Mouse (Mus musculus): ENCODE data around the gene Mdm1. TPM values are rescaled to one million over a fixed set of nuclear protein-coding genes. Genes with fewer than 3 reads are reported as not detected.

The Mdm1 gene
- 6.5 and 7.3 TPM in 2 replicates for polyA plus RNA-seq (2011; ENCODE audit: insufficient read length, low read depth, missing spikeins)

DNA sequence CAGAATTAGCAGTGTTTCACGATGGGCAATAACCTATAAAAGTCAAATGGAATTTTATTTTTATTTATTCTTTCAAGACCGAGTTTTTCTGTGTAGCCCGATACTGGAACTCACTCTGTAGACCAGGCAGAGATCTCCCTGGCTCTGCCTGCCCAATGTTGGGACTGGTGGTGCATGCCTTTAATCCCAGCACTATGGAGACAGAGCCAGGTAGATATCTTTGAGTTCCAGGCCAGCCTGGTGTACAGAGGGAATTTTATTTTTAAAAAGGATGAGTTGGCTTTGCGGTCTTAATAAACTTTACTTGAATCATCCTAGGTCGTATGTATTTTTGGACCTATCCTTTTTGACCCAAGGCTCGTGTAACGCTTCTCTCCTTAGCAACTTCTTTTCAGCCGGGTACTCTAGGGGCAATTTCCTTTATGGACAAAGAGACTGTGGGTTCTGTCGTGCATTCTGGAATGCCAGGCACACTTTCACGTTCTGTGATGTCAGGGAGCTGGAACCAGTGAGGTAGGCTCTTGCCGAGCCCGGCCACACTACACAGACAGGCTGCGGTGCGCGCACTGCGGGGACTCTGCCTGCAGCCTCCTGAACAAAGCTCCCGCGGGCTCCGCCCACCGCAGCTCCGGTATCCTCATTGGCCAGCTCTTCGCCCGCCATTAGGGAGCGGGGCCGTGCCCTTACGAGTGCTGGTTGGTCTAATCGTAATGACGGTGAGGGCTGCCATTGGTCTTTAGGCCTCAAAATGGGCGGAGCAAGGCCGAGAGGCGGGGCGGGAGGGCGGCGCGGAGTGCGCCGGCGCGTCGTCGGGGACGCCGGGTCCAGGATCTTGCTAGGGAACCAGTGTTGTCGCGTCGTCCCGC lies at the start of gene Mdm1:
Mdm1 (plus strand) TSS at position 794 of the 866 bp plus-strand sequence.
- H3K4me3 ChIP-seq (ENCODE audit: insufficient read depth, low read length) = peak within 1 kb of the TSS; percentile 57
- TF ChIP-seq POLR2A (IDR thresholded peaks at IDR 0.05; ENCODE audit: low read depth, low read length) = peak; percentile 90
- TF ChIP-seq CTCF (IDR thresholded peaks at IDR 0.05; ENCODE audit: borderline replicate concordance, insufficient read depth, low read length) = no peak

DNA sequence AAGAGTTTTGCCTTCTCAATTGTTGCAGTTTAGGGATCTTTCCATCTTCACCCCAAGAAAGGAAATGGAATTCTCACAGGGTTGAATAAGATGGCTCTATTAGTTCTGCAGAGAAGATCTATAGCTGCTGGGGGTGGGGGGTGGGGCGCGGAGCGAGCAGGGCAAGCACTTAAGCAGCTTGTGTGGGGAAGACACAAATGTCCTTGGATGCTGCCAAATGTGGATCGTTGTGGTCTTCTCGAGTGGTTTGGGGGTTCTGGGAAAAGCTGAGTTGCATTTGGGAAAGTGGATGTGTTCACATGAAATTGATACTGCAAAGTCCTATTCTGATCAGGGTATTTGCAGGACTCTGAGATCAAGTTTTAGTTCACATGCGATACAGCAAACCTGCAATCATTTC lies 48.9 kb upstream of the Mdm1 start:
- H3K27ac ChIP-seq (ENCODE audit: insufficient read depth, low read length) = no peak overlapping the region
- no peaks in the 10 kb centered on the region for H3K4me1 ChIP-seq (ENCODE audit: control insufficient read depth, insufficient read depth, low read length)
- H3K4me3 ChIP-seq (ENCODE audit: insufficient read depth, low read length) = no peak overlapping the region
- no peak for TF ChIP-seq CTCF (IDR thresholded peaks at IDR 0.05; ENCODE audit: borderline replicate concordance, insufficient read depth, low read length)

More for the DNA sequence above, at the start of gene Mdm1:
- peaks cover 6% of the 10 kb centered on the region for H3K4me1 ChIP-seq (ENCODE audit: control insufficient read depth, insufficient read depth, low read length)
- no peak within 1 kb of the TSS for H3K27ac ChIP-seq (ENCODE audit: insufficient read depth, low read length)

DNA sequence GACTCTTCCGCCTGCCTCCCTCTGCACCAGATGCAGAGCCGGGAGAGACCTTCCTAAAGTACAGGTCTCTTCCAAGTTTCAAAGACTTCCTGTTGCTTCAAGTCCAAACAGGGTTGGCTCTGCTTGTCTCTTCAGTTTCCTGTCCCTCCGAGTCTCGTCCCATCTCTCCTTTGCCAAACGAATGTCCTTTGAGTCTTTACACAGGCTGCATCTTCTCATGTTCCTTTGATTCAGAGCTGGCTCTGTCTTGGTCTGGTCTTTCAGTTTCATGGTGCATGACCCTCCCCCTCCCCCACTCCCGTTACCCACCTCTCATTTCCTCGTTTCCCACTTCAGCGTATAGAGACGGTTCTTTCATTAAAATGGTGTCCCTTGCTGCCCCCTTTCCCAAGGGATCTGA lies 47.9 kb upstream of the Mdm1 start:
- no peak overlapping the region for H3K27ac ChIP-seq (ENCODE audit: insufficient read depth, low read length)
- TF ChIP-seq CTCF (IDR thresholded peaks at IDR 0.05; ENCODE audit: borderline replicate concordance, insufficient read depth, low read length) = no peak
- TF ChIP-seq POLR2A (IDR thresholded peaks at IDR 0.05; ENCODE audit: low read depth, low read length) = no peak
- H3K4me1 ChIP-seq (ENCODE audit: control insufficient read depth, insufficient read depth, low read length) = no peaks in the 10 kb centered on the region
- no peak overlapping the region for H3K4me3 ChIP-seq (ENCODE audit: insufficient read depth, low read length)

DNA sequence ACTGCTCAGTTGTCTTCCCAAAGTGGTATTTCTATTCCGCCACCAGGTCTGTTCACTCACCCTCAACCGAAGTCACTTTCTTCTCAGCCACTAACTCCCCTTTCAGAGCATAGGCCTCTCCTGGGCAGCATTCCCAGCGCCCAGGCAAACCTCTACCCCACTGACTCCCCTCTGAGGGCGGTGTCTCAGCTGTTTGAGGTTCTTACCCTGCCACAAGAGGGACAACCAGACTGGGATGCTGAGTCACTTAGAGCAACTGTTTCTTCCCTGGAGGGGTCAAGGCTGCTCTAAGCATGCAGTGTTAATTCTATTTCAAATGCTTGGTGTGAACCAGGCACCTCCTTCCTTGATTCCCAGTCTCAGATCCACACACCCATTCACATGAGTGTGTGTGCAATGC lies 46.8 kb upstream of the Mdm1 start:
- TF ChIP-seq POLR2A (IDR thresholded peaks at IDR 0.05; ENCODE audit: low read depth, low read length) (no peak), CTCF (IDR thresholded peaks at IDR 0.05; ENCODE audit: borderline replicate concordance, insufficient read depth, low read length) (no peak)
- no peaks in the 10 kb centered on the region for H3K4me1 ChIP-seq (ENCODE audit: control insufficient read depth, insufficient read depth, low read length)

DNA sequence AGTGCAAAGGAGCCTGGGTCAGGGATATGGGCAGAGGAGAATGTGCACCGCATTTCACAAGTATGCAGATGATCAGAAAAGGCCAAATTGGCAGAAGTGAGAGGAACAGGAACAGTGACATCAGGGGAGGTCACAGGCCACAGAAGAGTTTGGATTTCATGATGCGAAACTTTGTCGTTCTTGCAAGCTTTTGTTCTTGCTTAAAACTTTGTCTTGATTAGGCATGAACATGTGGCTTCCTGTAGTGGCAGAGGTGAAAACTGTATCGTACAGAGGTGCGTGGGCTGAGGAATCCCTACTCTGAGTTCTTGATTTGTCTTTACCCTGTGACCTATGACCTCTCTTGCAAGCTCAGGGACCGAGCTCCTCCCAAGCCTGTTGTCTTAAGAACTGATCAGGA lies 45.4 kb upstream of the Mdm1 start:
- no peaks in the 10 kb centered on the region for H3K4me1 ChIP-seq (ENCODE audit: control insufficient read depth, insufficient read depth, low read length)
- H3K4me3 ChIP-seq (ENCODE audit: insufficient read depth, low read length) = no peak overlapping the region
- TF ChIP-seq POLR2A (IDR thresholded peaks at IDR 0.05; ENCODE audit: low read depth, low read length) (no peak), CTCF (IDR thresholded peaks at IDR 0.05; ENCODE audit: borderline replicate concordance, insufficient read depth, low read length) (no peak)
- H3K27ac ChIP-seq (ENCODE audit: insufficient read depth, low read length) = no peak overlapping the region

More for the DNA sequence above, 46.8 kb upstream of the Mdm1 start:
- H3K4me3 ChIP-seq (ENCODE audit: insufficient read depth, low read length) = no peak overlapping the region
- H3K27ac ChIP-seq (ENCODE audit: insufficient read depth, low read length) = no peak overlapping the region

DNA sequence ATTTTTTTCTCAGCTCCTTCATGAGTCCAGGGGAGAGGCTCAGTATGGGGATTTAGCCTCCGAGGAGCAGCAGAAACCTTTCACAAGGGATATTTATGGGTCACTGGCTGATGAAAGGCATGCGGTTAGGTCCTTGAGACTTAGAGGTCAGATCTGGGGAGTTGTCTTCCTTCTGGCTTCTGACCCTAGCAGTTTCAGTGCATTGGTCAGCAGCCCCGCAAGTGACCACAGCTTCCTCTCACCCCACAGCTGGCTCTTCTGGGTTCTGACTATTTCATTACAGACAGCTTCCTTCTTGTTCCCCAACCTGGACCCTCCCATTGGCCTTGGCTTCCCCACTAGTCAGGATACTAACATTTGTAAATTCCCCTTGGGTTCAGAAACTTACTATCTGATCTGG lies 43.7 kb upstream of the Mdm1 start:
- TF ChIP-seq POLR2A (IDR thresholded peaks at IDR 0.05; ENCODE audit: low read depth, low read length) (no peak), CTCF (IDR thresholded peaks at IDR 0.05; ENCODE audit: borderline replicate concordance, insufficient read depth, low read length) (no peak)
- no peak overlapping the region for H3K4me3 ChIP-seq (ENCODE audit: insufficient read depth, low read length)

DNA sequence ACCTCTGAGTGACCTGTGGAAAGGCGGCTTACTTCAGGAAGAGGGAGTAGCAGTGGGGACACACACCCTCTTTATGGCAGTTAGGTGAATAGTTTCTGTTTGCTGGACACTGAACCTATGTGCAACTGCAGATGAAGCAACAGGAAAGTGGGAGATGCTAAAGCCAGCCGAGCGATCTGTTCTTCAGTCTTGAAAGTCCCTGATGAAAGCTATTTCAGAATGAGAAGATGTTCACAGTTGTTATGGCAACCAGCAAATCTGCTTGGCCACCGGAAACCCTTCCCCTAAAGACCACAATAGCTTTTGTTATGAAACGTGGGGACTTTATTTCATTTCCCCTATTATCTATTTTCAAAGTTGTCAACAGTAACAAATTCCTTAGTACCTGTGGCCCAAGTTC lies 41.0 kb upstream of the Mdm1 start:
- Histone ChIP-seq H3K27ac (ENCODE audit: insufficient read depth, low read length) (no peak overlapping the region), H3K4me1 (ENCODE audit: control insufficient read depth, insufficient read depth, low read length) (no peaks in the 10 kb centered on the region), H3K4me3 (ENCODE audit: insufficient read depth, low read length) (no peak overlapping the region)
- no peak for TF ChIP-seq CTCF (IDR thresholded peaks at IDR 0.05; ENCODE audit: borderline replicate concordance, insufficient read depth, low read length)
- TF ChIP-seq POLR2A (IDR thresholded peaks at IDR 0.05; ENCODE audit: low read depth, low read length) = no peak

More for the DNA sequence above, 43.7 kb upstream of the Mdm1 start:
- Histone ChIP-seq H3K27ac (ENCODE audit: insufficient read depth, low read length) (no peak overlapping the region), H3K4me1 (ENCODE audit: control insufficient read depth, insufficient read depth, low read length) (no peaks in the 10 kb centered on the region)

DNA sequence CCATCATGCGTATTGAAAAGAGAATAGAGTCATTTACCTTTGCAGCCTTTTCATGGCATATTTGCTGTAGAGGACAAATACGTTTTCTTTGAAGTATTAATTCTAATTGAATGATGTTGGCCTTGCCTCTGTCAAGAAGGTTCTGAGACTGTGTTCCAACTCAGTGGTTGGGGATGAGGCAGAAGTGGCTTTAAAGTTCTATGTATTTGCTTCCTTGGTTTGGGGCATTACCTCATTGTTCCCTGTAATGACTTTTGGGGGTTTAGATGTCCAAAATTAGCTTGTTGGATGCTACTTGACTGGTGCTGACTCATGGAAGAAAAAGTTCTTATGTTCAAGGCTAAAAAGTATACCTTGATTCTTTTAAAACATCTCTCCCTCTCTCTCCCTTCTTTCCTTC lies 40.6 kb upstream of the Mdm1 start:
- Histone ChIP-seq H3K4me1 (ENCODE audit: control insufficient read depth, insufficient read depth, low read length) (no peaks in the 10 kb centered on the region), H3K27ac (ENCODE audit: insufficient read depth, low read length) (no peak overlapping the region), H3K4me3 (ENCODE audit: insufficient read depth, low read length) (no peak overlapping the region)
- TF ChIP-seq POLR2A (IDR thresholded peaks at IDR 0.05; ENCODE audit: low read depth, low read length) = no peak
- no peak for TF ChIP-seq CTCF (IDR thresholded peaks at IDR 0.05; ENCODE audit: borderline replicate concordance, insufficient read depth, low read length)

DNA sequence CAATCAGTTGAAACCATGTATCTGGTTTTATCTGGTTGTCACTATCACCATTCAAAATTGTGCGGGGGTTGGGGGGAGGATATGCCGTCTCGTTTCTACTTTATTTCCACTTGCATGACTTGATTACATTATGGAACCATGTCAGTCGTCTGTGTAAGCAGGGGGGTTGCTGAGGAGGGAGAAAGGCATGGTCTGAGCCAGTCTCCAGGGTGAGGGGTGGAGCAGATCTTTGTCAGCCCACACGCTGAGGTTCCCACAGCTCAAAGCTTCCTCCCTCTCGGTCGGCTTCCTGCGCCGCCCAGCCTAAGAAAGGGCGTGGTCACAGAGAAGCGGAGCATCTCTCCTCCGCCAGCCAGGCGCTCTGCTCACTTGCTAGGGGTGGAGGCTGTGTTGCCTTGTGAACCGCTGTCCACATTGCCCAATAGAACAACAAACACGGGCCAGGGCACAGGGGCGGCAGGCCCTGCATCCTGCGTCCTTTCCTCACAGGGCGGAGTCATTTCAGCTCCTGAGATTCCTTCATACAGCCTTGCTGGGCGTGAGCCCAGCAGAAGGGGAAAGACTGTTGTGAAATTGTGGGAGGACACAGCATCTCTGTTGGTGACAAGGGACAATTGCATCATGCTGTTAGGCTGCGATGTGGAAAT lies 38.5 kb upstream of the Mdm1 start:
- TF ChIP-seq CTCF (IDR thresholded peaks at IDR 0.05; ENCODE audit: borderline replicate concordance, insufficient read depth, low read length) (no peak), POLR2A (IDR thresholded peaks at IDR 0.05; ENCODE audit: low read depth, low read length) (peak; percentile 81)
- no peak overlapping the region; the same call in 1 of the 2 replicates for H3K27ac ChIP-seq (ENCODE audit: insufficient read depth, low read length)
- H3K4me1 ChIP-seq (ENCODE audit: control insufficient read depth, insufficient read depth, low read length) = no peaks in the 10 kb centered on the region
- H3K4me3 ChIP-seq (ENCODE audit: insufficient read depth, low read length) = peak overlapping the region; percentile 11; the same call in 1 of the 2 replicates

DNA sequence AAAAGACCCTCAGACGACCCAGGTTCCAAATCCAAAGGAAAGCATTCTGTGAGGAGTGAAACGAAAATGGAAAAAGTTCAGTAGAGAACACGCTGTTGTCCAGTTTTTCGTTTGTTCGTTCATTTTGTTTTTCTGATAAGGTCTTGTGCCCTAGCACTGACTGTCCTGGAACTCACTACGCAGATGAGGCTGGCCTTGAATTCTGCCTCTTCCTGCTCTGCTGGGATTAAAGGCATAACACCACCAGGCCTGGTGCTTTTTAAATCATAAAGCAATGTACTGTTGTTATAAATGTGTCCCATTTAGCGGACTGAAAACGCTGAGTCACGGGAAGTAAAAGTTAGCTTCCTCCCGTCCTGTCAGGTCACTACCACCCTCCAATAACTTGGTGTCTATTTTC lies 37.7 kb upstream of the Mdm1 start:
- Histone ChIP-seq H3K27ac (ENCODE audit: insufficient read depth, low read length) (no peak overlapping the region), H3K4me3 (ENCODE audit: insufficient read depth, low read length) (no peak overlapping the region), H3K4me1 (ENCODE audit: control insufficient read depth, insufficient read depth, low read length) (no peaks in the 10 kb centered on the region)
- TF ChIP-seq CTCF (IDR thresholded peaks at IDR 0.05; ENCODE audit: borderline replicate concordance, insufficient read depth, low read length) = no peak
- TF ChIP-seq POLR2A (IDR thresholded peaks at IDR 0.05; ENCODE audit: low read depth, low read length) = no peak

Data from embryonic fibroblast, embryonic 13.5 days (primary cell).